Mouse (Mus musculus) heart, postnatal 0 days (tissue): ENCODE measurements around the gene Angptl6. TPM values are rescaled to one million over a fixed set of nuclear protein-coding genes. Genes with fewer than 3 reads are reported as not detected.
A peak's percentile ranks its signal among the peaks of the same experiment; 100 is the strongest.

ENCODE experiments used
- ATAC-seq: fragments of 200-750 bp; cut with Nextera tagmentation; 2 replicates; pipeline ENCODE4 v1.8.0; 2017; ENCODE audit warnings: low read depth, moderate number of reproducible peaks, moderate library complexity; ENCODE audit not compliant: insufficient read depth
- DNase-seq: peaks from one replicate; pipeline ENCODE4 v3.0.0-alpha.2; 2016; ENCODE audit warnings: low spot score
- H3K27ac ChIP-seq: fragments of 300-500 bp; sonication (generic); 2 replicates; pipeline ENCODE4 v1.5.1; 2014; ENCODE audit warnings: low read depth, mild to moderate bottlenecking
- H3K27me3 ChIP-seq: fragments of 300-500 bp; sonication (generic); 2 replicates; pipeline ENCODE4 v1.6.1; 2014; ENCODE audit warnings: low read length, mixed read lengths; ENCODE audit not compliant: control insufficient read depth, insufficient read depth
- H3K36me3 ChIP-seq: fragments of 300-500 bp; sonication (generic); replicated peaks from 2 replicates; pipeline ENCODE4 v1.6.1; 2014; ENCODE audit warnings: low read length, mixed read lengths; ENCODE audit not compliant: control insufficient read depth, insufficient read depth
- H3K4me1 ChIP-seq: fragments of 300-500 bp; sonication (generic); 2 replicates; pipeline ENCODE4 v1.6.1; 2014; ENCODE audit warnings: antibody characterized with exemption; ENCODE audit not compliant: control insufficient read depth, insufficient read depth
- H3K4me2 ChIP-seq: fragments of 300-500 bp; sonication (generic); 2 replicates; pipeline ENCODE4 v1.6.1; 2014; ENCODE audit warnings: low read depth, mild to moderate bottlenecking, low read length, moderate library complexity
- H3K4me3 ChIP-seq: fragments of 300-500 bp; sonication (generic); 2 replicates; pipeline ENCODE4 v1.5.1; 2014; ENCODE audit warnings: low read depth, low read length
- H3K9ac ChIP-seq: fragments of 300-500 bp; sonication (generic); replicated peaks from 2 replicates; pipeline ENCODE4 v1.6.1; 2014; ENCODE audit warnings: low read depth, low read length, mixed read lengths
- H3K9me3 ChIP-seq: fragments of 300-500 bp; sonication (generic); replicated peaks from 2 replicates; pipeline ENCODE4 v1.6.1; 2016; ENCODE audit warnings: low read length; ENCODE audit not compliant: control insufficient read depth
- CTCF ChIP-seq: IDR thresholded peaks from 2 replicates; pipeline ENCODE4 v1.5.1; 2016; ENCODE audit warnings: antibody characterized with exemption, control low read depth, low read depth
- EP300 ChIP-seq: IDR thresholded peaks from 2 replicates; pipeline ENCODE4 v1.6.1; 2016; ENCODE audit warnings: antibody characterized with exemption, low read depth
- WGBS: fragments of 180-500 bp; shearing (Covaris S2); extraction: QIAGEN DNeasy Blood & Tissue Kit; methylation state at CpG from one replicate; pipeline ENCODE4 v1.1.7; 2014; 5-methylcytosine and 5-hydroxymethylcytosine counted together
- polyA plus RNA-seq: library from polyadenylated mRNA; unstranded; fragments of >200 nt; fragmentation: Nextera tagmentation; extraction: Ambion mirVana; gene quantifications from 2 replicates; pipeline ENCODE4 v1.2.1, GENCODE M21; 2015
- total RNA-seq: library from RNA; depleted of rRNA; stranded (reverse); fragments of >200 nt; gene quantifications from 2 replicates; pipeline ENCODE4 v1.2.3, GENCODE M21; 2014; ENCODE audit warnings: low replicate concordance

The Angptl6 gene
- total and polyA plus RNA-seq, 2 experiments from 2014 or later, result 2.0 TPM; not detected in 1

DNA sequence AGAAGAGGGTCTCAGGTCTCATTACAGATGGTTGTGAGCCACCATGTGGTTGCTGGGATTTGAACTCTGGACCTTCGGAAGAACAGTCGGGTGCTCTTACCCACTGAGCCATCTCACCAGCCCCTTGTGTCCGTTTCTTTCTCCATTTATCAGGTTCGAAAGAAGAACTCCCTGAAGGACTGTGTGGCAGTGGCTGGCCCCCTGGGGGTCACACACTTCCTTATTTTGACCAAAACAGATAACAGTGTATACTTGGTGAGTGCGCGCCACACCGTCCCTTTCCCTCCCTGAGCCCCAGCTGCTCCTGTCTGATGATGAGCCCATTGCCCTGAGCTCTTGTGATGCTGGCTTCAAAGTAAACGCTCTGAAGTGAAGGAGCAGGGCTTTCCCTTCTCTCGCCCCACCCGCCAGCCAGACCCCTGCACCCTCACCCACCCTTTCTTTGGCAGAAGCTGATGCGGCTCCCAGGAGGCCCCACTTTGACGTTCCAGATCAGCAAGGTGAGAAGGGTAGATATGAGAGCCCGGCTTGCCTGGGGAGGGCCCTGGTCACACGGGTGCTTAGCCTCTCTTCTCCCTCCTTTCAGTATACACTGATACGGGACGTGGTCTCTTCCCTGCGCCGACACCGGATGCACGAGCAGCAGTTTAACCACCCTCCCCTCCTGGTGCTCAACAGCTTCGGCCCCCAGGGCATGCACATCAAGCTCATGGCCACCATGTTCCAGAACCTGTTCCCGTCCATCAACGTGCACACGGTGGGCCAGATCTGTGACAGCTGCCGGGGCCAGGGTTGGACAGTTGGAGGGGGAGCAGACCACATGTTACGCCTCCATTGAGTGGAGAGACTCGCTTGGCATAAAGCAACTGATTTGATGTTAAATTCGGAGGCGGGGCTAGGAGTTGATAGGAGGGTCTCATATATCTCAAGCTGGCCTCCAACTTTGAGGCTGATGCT lies 9.9 kb upstream of the Angptl6 start:
- Histone ChIP-seq H3K4me3 (no peak overlapping the region), H3K9ac (no peak overlapping the region), H3K27me3 (no peaks in the 10 kb centered on the region), H3K36me3 (peaks cover 48% of the 10 kb centered on the region), H3K9me3 (no peaks in the 10 kb centered on the region), H3K4me1 (peaks cover 3% of the 10 kb centered on the region; the same call in 1 of the 2 replicates), H3K27ac (no peak overlapping the region), H3K4me2 (no peak overlapping the region)
- ATAC-seq (no peak), DNase-seq (no peak)
- WGBS, result 79% methylated on average over 29 of the region's 29 CpGs
- TF ChIP-seq EP300 (no peak), CTCF (no peak)

DNA sequence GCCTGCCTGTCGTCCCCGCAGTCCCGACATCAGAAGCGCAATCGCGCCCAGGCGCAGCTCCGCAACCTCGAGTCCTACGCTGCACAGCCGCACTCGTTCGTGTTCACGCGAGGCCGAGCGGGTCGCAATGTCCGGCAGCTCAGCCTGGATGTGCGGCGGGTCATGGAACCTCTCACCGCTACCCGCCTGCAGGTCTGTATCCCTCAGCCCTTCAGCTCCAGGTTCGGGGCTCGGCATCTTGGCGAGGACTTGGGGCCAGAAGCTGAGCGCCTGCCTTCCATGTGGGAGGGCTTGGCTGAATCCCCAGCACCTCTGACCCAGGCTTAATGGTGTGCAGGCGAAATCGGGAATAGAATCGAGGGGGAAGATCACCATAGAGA lies 8.8 kb upstream of the Angptl6 start:
- Histone ChIP-seq H3K4me3 (peak overlapping the region; percentile 73), H3K9me3 (no peaks in the 10 kb centered on the region), H3K27me3 (no peaks in the 10 kb centered on the region), H3K4me1 (peaks cover 3% of the 10 kb centered on the region; the same call in 1 of the 2 replicates), H3K4me2 (peak overlapping the region; percentile 96), H3K36me3 (peaks cover 38% of the 10 kb centered on the region), H3K27ac (peak overlapping the region; percentile 93), H3K9ac (peak overlapping the region; percentile 78)
- under 1% methylated on average over 30 of the region's 30 CpGs for WGBS
- peak; percentile 34 for ATAC-seq
- no peak for TF ChIP-seq EP300
- DNase-seq, result no peak

DNA sequence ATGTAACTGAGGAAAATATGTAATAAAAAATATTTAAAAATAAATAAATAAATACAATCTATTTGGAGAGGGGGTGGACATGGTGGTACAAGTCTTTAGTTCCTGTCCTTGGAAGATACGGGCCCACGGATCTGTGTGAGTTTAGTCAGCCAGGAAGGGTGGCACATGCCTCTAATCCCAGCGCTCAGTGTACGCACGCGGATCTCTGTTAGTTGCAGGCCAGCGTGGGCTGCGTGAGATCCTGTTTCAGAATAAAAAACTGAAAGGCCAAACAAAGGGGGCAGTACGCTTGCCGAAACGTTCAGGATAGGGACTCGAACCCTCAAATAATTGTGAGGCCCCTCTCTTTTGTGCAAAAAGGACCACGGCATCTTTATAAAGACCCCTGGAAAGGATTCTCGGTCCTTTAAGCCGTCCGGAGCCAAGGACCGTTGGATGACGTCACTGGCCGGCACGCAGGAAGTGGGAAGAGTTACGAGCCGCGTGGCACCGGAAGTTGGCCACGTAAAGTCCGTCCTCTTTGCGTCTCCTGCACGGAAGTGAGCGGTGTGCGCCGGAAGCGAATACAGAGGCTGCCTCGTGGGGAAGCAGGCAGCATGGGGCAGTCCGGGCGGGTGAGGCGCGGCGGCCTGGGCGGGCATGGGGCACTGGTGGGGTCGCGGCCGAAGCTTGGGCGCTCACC lies 8.3 kb upstream of the Angptl6 start, which contains the start of gene Ppan:
Gene Ppan (plus strand): TSS at position 472 of the 682 bp plus-strand sequence.
- under 1% methylated on average over 43 of the region's 43 CpGs for WGBS
- Histone ChIP-seq H3K27me3 (no peaks in the 10 kb centered on the region), H3K4me1 (peaks cover 3% of the 10 kb centered on the region; the same call in 1 of the 2 replicates), H3K4me2 (peak within 1 kb of the TSS; percentile 96), H3K9ac (peak within 1 kb of the TSS; percentile 78), H3K9me3 (no peaks in the 10 kb centered on the region), H3K27ac (peak within 1 kb of the TSS; percentile 93), H3K36me3 (peaks cover 34% of the 10 kb centered on the region), H3K4me3 (peak within 1 kb of the TSS; percentile 73)
- TF ChIP-seq EP300 (peak; percentile 63; the same call in 1 of the 2 replicates), CTCF (no peak)
- DNase-seq (peak; percentile 98), ATAC-seq (peak; percentile 97)

DNA sequence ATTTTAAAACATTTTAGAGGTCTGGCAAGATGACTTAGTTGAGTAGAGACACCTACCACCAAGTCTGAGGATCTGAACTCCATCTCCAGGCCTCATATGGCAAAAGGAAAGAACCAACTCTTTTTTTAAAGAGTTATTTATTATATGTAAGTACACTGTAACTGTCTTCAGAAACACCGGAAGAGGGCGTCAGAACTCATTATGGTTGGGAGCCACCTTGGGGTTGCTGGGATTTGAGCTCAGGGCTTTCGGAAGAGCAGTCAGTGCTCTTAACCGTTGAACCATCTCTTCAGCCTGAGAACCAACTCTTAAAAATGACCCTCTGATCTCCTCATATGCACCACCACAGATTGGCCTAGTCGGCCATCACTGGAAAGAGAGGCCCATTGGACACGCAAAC lies 7.7 kb upstream of the Angptl6 start:
- H3K27ac ChIP-seq, result peak overlapping the region; percentile 93; the same call in 1 of the 2 replicates
- peak overlapping the region; percentile 96 for H3K4me2 ChIP-seq

DNA sequence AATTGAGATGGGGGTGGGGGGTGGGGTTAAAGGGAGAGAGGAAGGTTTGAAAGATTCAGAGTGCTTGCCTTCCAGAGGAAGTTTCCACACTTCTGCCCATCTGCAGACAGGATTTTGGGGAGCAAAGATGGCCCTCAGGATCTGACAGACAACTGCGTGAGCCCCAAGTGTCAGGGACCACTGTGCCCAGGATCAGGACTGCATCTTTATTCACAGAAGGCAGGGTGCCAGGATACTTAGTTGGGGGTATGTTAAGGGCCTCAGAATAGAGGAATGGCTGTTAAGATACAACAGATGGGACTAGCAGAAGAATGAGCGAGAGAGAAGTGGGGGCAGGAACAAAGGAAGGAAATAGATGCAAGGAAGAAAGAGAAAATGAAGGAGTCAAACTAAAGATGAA lies 7.0 kb upstream of the Angptl6 start:
- TF ChIP-seq CTCF (no peak), EP300 (no peak)
- Histone ChIP-seq H3K4me2 (no peak overlapping the region), H3K9me3 (no peaks in the 10 kb centered on the region), H3K36me3 (peaks cover 21% of the 10 kb centered on the region), H3K9ac (no peak overlapping the region), H3K4me1 (peaks cover 3% of the 10 kb centered on the region; the same call in 1 of the 2 replicates), H3K27ac (no peak overlapping the region), H3K27me3 (no peaks in the 10 kb centered on the region), H3K4me3 (no peak overlapping the region)
- 88% methylated on average over 2 of the region's 2 CpGs for WGBS
- ATAC-seq (no peak), DNase-seq (no peak)

More for the DNA sequence above, 7.7 kb upstream of the Angptl6 start:
- Histone ChIP-seq H3K9ac (no peak overlapping the region), H3K4me3 (no peak overlapping the region), H3K9me3 (no peaks in the 10 kb centered on the region), H3K36me3 (peaks cover 27% of the 10 kb centered on the region), H3K27me3 (no peaks in the 10 kb centered on the region), H3K4me1 (peaks cover 3% of the 10 kb centered on the region; the same call in 1 of the 2 replicates)
- WGBS, result 89% methylated on average over 6 of the region's 6 CpGs
- DNase-seq (no peak), ATAC-seq (no peak)
- TF ChIP-seq EP300 (no peak), CTCF (no peak)
